Mouse (Mus musculus) neural tube, embryonic 10.5 days (tissue): ENCODE measurements around the gene Lyrm9.
"Not testable (repeated sequence)": the region's sequence is repeated elsewhere in the genome, so short reads cannot be mapped to it uniquely, and the experiment has no call there.

ENCODE experiments used
- DNase-seq: peaks from one replicate; pipeline ENCODE4 v3.0.0-alpha.2; 2017; ENCODE audit warnings: low spot score; ENCODE audit errors: extremely low spot score

The Lyrm9 gene

DNA sequence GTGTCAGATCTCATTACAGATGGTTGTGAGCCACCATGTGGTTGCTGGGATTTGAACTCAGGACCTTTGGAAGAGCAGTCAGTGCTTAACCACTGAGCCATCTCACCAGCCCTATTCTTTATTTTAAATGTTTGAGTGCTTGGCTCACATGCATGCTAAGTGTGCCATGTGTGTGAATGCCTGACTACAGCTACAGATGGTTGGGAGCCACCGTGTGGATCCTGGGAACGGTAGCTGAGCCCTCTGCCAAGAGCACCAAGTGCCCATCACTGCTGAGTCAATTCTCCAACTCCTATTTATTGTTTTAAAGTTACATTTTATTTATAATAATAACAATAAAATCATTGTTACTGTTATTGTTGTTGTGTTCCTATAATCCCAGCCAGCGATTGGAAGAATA lies 23.5 kb downstream of the Lyrm9 start:
- no peak for DNase-seq

DNA sequence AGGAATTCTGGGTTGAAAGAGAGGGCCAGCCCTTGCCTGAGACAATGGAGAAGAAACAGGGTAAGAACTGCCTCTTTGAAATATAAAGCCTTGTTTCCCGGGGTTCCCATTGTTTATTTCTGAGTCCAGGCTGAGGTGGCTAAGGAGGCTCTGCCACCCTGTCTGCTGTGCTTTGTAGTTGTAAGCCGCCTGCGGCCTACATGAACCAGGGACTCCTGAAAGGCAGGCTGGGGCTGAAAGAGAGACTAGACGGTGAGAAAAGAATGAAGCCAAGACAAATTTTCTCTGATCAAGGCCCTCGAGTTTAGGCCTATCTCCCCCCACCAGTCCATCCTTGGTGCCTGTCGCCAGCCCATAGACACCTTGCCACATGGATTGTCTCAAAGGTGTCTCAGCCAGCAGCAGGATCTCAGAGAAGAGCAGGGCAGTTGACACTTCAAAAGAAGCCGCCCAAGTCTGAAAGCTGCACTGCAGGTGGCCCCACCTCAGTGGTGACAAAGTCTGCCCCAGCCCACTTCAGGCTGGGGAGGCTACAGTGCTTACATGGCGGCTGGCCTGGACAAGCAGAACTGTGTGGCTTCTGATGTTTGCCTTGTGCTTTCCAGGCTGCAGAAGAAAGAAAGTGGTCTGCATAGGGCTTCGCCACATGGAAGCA lies 25.0 kb downstream of the Lyrm9 start:
- no peak for DNase-seq

GRCm38 (mm10) chr11:78851871-78852265 lies 25.5 kb downstream of the Lyrm9 start:
- DNase-seq = no peak

GRCm38 (mm10) chr11:78852529-78852928 lies 26.1 kb downstream of the Lyrm9 start:
- no peak for DNase-seq

GRCm38 (mm10) chr11:78856310-78856709 lies 29.9 kb downstream of the Lyrm9 start:
- DNase-seq = peak; percentile 82

DNA sequence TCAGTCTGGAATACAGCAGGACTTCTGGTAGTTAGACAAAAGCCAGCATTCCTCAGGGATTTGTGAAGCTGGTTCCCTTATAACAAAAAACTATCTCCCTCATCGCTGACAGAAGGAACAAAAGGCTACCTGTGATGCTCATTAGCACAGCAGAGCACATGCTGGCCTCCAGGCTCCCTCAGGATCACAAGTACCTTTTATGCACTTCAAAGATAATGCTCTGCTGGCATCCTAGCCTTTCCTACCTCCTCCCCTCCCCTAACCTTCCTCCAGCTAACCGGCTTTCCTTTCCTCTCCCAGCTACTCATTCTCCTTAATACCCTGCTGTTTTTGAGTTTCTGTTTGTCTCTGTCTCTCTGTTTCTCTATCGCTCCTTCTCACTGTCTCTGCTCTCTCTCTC lies 31.2 kb downstream of the Lyrm9 start:
- DNase-seq = no peak

DNA sequence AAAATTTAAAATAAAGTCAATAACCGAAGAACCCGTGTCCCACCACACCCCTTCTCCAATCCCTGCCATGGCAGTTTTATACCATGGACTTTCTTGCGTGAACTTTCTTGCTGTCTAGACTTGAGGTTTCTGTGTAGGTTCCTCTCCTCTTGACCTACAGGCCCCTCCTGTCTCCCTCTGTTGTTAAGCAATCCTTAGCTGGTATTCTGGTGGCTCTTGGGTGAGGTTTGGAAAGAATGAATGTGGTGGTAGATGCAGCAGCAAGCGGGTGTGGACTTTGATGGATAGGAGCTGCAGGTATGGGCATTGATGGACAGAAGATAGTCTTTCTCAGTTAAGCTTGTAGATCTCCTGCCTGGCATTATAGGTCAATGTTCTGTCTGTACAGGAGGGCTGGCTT lies 37.5 kb downstream of the Lyrm9 start:
- DNase-seq = no peak

DNA sequence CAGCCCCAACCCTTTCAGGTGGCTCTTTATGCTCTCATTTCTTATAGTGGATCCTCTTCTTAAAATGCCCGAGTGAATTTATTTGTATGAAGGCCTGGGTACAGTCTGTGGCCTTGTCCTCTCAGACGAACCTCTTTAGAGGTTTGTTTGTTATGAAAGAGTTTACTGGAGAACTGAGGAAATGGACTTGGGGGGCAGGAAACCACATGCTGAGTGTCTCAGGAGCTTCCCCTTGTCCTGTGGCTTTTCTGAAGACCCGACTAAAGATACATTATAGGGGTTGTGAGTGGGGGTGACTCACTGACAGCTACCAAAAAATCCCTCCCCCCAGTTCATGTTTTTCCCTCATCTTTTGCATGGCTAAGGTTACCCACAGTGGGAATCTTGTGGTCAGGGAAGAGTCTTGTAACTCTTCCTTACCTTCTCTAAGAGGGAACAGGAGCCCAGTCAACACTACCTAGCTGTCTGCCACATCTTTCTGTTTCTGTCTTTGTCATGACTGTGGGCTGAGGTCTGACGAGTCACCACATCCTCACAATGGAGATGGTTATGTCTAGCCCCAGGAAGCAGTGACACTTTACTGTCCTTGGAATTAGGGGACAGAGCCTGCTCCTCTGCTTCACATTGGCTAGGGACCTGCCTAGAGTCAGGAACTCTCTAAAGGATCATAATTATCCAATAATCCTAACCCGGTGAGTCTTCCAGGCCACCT lies 38.3 kb downstream of the Lyrm9 start:
- no peak for DNase-seq

GRCm38 (mm10) chr11:78865314-78865713 lies 38.9 kb downstream of the Lyrm9 start:
- DNase-seq = no peak

DNA sequence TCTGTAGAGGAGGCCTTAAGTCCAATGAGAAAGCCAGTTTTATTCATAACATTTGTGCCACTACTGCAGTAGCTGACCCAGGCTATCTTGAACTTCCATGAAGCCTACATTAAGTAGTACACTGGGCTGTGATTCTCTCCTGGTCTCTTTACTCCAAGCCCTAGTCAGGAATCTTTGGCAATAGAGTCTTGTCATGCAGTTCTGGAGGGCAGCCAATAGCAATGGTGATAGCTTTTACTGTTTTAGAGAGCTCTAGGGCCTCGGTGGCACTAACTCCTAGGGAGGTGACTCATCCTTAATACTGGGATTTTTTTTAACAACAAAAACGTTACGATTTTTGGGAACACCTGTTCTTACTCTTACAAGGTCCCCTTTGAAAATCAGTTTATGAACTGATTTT lies 40.1 kb downstream of the Lyrm9 start:
- no peak for DNase-seq

DNA sequence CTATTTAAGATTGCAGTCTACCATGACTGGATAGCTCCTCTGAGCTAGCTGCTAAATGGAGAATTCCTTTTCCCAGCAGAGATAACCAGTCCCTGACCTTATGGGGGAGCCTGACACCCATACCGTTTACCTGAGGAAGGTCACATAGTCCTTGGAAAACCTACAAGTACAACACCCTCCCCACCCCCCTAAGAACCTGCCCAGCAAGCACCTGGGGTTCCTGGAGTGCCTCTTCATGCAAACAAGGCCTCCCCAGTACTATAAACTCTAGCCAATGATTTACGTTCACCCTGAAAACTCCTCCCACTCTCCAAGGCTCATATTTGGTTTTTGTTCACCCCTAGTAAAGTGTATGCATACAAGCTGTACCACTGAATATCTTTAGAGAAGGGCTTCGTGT lies 41.3 kb downstream of the Lyrm9 start:
- no peak for DNase-seq

- DNase-seq = not testable (repeated sequence)
Measured at GRCm38 (mm10) chr11:78869205-78869604, 42.8 kb downstream of the Lyrm9 start.

- DNase-seq = no peak
Measured at GRCm38 (mm10) chr11:78870891-78871290, 44.5 kb downstream of the Lyrm9 start.

GRCm38 (mm10) chr11:78872782-78873181 lies 46.4 kb downstream of the Lyrm9 start:
- DNase-seq = no peak

- no peak for DNase-seq
Measured at GRCm38 (mm10) chr11:78879727-78880126, 53.3 kb downstream of the Lyrm9 start.

- no peak for DNase-seq
Measured at GRCm38 (mm10) chr11:78886693-78887092, 60.3 kb downstream of the Lyrm9 start.

DNA sequence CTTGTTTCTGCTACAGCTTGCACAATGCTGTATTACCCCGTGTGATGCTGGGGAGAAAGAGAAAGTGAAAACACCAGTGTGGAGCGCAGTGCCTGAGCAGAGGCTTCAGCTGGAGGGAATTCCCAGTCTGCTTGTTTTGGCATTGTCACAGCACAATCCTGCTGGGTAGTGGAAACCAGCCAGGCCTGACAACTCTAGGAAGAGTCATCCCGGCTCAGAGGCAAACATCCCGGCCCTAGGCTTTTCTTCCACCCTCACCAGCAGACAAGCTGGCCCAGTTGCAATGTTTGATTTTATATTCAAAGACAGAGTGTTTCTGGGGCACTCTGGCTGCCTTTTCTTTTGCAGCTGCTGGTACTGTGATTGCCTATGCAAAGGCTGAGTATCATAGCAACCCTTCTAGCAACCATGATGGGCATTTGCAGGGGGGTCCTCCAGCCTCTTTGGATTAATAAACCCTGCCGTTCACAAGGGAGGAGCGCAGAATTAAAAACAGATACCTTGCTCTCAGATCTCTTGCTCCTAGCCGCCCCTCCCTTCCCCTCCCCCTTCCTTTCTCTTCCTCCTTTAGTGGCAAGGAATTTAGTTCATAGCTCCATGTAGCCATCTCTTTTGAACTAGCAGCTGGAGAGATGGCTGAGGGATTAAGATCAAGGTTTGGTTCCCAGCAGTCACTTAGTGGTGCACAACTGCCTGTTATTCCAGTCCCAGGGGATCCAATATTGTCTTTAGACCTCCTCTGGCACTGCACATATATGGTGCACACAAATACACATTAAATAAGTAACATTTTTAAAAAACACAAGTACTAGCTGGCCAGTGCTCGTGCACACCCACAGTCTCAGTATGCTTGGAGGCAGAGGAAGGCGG lies 61.0 kb downstream of the Lyrm9 start:
- DNase-seq = peak; percentile 40

- no peak for DNase-seq
Measured at GRCm38 (mm10) chr11:78889156-78889555, 62.8 kb downstream of the Lyrm9 start.
